Mouse (Mus musculus) hematopoietic stem cell, adult 5-6 weeks (primary cell): ENCODE data around the gene Pla2g2f. TPM values are rescaled to one million over a fixed set of nuclear protein-coding genes. Genes with fewer than 3 reads are reported as not detected.

ENCODE experiments used
- ATAC-seq, 2 experiments: fragments of 125-278 bp in 1 of 2; replicated peaks in 1 of 2; 2 replicates each; pipeline ENCODE4 v1.8.0; 2016 to 2017; ENCODE audit warnings: inconsistent platforms in 2 of 2, mild to moderate bottlenecking in 2 of 2, moderate number of reproducible peaks in 2 of 2, low read depth in 1 of 2, moderate TSS enrichment in 1 of 2; ENCODE audit not compliant: low FRiP score in 2 of 2, poor library complexity in 2 of 2, severe bottlenecking in 2 of 2, insufficient read depth in 1 of 2, low TSS enrichment in 1 of 2
- total RNA-seq: library from RNA; stranded (forward); fragments of 172-1452, 232-1000 nt; gene quantifications from 2 replicates; pipeline ENCODE4 v1.2.3, GENCODE M21; 2017

The Pla2g2f gene
- total RNA-seq, 1 experiment from 2014 or later, result not detected

DNA sequence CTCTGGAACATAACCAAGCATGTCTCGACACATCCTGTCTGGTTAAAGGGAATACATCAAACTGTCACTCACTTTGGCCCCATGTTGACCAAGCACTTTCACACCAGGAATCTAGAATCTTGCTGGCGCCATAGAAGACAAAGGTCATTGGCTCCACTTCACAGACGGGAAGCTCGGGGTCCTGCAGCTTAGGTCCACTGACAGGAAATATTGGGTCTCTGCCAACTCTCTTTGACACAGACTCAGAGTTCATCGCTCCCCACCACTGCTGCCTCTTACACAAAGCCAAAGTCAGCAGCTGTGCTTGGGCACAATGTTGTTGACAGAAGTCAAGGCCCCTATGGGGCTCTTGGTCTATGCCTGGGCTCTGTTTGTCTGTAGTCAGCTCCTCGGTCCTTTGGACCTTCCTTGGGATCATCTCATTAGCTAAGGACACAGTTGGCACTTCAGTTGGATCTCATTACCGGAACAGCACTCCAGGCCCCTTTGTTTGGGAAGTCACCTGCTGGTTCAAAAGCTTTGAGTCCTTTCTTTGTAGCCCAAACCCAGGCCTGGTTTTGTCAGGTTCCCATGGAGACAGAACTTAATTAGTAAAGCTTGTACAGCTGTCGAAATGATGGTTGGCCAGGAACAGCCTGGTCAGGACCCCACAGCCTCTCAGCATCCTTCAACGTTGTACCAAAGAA lies 28.3 kb downstream of the Pla2g2f start:
- no peak for ATAC-seq

DNA sequence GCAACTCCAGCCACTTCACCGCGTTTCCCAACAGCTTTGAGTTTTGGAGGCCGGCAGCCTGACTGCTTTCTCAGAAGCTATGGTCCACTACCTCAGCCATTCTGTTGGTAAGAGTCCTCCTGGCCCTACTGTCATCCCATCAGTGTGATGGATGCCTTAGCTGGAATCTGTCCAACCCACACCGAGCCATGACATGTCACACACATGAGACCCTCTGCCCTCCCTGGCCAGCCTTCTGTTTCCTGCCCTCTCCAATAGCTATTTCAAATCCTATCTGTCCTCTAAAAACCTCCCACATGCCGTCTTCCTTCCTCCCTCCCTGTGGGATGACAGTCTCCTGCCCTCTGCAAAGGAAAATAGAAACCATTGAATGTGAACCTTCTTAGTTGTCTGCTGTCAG lies 31.7 kb downstream of the Pla2g2f start:
- no peak for ATAC-seq

DNA sequence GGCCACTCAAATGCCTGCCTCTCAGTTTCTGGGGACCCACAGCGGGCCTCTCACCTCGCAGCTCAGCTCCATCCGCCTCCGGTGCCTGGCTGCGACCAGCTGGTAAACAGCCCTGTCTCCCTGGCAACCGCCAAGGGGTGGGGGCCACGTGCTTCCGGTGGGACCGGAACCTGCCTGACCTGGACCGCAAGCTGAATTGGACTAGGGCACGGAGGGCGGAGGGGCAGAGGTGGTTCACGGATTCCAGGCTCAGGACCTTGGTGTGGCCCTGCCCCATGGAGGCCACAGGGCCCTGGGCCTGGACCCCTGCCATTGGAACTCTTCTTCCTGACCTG lies 32.3 kb downstream of the Pla2g2f start:
- peak; percentile 52 to 54; a peak in 3 of 4 replicates for ATAC-seq

DNA sequence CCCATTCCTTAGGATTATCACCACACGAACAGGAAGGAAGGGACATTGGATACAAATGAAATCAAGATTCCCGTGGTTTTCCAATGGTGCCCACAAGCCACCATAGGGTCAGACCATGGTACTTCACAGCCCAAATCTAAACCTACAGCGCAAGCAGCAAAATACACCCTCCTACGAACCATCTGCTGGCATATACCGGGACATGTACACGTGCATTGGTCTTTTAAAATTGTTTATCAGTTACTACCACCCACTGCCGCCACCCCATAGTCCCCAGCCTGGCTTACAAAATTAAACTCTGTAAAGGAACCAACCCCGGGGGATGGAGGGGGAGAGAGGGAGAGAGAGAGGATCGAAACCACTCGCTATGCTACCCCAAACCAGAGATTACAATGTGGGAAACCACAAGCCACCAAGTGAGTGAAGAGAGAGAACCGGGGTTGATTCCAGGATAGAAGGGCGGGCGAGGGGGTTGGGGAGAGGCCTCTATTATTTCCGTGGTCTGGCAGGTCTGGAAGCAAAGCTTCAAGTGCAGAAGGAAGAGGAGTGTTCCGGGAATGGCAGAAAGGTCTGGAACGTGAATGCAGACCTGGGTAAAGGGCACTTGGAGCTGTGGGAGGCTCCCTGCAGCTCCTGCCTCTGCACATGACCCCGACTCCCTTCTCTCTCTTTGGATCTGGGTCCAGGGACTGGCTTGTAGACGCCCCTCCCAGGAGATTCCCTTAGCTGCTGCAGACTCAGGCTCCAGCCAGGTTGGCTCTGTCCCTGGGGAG lies 32.9 kb downstream of the Pla2g2f start, which contains the start of gene Pla2g2c:
Pla2g2c (plus strand) TSS at position 439 of the 773 bp plus-strand sequence.
- ATAC-seq, result peak; percentile 46 to 65; a peak in 3 of 4 replicates

DNA sequence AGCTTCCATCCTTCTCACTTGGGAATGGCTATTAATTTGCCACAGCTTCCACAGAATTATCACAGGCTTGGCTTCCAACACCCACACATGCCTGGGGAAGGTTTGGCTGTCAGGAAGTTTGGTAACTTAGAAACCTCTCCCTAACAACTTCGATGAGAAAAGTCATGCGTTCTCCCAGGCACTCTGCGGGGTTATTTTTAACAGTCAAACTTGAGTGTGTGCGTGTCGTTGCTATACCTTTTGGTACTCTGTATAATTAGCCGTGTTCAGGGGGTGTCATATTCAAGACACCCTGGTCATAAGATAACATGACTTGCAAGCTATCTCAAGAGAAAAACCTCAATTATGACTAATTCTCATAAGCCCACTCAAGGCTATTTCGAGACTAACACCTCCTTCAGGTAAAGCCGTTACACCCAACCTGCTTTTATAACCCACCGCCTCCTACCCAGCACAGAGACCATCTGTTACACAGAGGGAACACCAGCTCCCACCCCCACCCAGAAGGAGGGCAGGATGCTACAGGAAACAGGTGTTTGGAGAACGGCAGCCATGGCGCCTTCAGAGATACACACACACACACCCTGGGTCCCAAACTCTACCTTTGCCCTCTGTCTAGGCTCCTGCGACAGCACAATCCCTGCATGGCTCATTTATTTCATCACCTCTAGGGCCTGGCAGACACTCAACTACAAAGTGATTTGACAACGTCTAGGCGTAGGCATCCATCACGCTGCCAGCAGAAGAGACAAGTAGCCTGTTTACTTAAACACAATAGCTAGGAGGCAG lies 33.7 kb downstream of the Pla2g2f start:
- no peak for ATAC-seq

DNA sequence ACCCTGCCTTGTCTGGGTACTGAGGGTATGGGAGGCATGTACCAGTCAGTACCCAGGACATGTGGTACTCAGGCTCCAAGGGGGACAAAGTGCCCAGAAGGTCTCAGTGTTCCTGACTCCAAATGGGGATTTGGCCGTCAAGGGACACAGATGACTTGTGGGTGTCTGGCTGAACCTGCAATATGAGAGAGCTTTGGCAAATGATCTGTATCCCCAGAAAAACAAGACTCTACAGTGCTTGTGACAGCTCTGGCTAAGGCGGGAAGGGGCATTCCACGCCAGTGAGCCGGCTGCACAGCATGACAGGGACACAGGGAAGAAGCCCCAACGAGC lies 38.2 kb downstream of the Pla2g2f start:
- ATAC-seq, result no peak

DNA sequence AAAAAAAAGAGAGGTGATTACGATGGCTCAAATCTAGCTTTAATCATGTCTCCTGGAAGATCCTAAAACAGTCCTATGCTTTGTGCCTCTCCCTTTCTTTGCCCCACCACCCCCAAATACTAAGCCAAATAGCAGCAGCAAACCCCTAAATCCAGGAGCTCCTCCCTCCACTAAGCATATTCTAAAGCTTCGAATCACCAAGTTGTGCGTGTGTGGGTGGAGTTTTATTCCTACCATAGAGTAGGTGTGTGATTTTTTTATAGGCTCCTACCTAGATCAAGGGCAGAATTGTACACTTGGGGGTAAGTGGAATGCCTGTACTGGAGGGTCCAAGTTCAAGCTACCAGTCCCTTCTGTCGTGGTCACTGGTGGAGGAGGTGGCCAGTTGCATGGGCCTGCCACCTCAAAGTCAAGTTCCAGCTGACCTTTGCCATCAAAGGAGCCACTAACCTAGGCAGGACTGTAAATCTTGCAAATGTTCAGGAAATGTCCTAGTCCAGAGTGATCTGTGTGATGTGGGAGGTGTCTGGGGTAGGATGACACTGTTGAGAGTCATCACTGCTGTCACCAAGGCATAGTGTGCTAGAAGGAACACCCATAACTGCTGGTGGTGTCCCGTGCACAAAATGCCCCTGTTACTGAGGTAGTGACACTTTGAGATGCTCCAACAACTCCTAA lies 38.7 kb downstream of the Pla2g2f start:
- no peak for ATAC-seq

DNA sequence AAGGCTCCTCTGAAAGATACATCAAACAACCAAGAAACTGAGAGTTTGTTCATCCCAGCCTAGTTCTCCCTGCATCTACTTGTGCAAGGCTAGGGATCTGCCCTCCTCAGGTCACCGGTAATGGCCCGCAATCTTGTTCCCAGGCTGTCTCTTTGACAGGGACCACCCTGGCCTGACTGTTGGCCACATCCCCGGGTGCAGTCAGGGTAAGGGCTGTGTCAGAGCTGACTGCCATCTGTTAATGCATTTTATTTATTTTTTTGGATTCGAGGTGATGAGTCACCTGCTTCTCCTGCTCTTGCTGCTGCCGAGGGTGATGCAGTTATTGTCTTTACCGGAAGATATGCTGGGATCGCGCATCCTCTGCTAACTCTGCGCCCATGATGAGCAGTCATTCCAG lies 40.7 kb downstream of the Pla2g2f start:
- ATAC-seq, result no peak

DNA sequence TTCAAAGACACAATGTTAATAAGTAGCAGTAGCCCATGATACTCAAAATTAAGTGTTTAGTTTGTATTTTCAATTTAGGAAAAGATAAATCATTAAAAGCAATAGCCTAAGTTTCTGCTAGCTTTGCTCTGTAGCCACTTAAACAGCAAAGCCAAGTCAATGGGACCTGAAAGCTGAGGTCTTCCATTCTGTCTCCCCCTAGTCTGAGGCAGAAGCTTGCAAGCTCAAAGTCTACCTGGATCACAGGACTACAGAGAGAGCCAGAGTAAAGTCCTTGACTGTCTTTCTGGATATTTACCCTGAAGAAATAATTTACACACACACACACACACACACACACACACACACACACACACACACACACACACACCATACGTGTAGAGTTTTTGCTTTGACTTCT lies 43.2 kb downstream of the Pla2g2f start:
- no peak for ATAC-seq

DNA sequence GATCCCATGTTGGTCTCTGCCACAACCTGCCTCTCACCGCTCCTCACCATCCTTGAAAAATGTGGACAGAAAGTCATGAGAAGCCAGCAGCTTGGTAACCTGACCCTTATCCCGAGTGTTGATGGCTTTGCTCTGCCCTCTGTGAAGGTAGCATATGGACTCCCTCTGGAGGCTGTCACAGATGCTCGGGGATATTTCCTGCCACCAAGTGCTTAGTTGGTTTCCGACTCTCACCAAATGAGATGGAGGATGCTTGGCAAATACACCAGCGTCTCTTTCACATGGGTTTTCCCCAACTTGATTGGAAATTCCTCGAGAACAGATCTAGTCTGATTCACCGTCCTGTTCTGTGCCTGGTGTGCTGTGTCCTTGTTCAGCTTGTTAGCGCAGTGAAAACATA lies 44.8 kb downstream of the Pla2g2f start:
- ATAC-seq, result no peak

DNA sequence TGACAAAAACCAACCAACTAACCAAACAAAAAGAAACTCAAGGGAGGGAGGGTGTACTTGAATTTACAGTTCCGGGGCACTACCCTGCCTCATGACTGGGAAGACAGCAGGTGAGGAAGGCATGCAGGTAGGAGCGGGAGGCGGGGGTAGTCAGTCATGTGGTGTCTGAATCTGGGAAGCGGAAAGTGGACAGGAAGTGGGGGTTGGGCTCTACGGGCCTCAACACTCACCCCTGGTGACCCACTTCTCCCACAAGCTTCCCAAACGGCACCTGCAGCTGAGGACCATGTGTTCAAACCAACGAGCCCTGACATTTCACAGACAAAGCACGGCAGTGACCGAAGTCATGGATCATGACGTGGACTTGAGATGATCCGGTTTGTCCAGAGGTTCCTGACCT lies 45.3 kb downstream of the Pla2g2f start:
- no peak for ATAC-seq

DNA sequence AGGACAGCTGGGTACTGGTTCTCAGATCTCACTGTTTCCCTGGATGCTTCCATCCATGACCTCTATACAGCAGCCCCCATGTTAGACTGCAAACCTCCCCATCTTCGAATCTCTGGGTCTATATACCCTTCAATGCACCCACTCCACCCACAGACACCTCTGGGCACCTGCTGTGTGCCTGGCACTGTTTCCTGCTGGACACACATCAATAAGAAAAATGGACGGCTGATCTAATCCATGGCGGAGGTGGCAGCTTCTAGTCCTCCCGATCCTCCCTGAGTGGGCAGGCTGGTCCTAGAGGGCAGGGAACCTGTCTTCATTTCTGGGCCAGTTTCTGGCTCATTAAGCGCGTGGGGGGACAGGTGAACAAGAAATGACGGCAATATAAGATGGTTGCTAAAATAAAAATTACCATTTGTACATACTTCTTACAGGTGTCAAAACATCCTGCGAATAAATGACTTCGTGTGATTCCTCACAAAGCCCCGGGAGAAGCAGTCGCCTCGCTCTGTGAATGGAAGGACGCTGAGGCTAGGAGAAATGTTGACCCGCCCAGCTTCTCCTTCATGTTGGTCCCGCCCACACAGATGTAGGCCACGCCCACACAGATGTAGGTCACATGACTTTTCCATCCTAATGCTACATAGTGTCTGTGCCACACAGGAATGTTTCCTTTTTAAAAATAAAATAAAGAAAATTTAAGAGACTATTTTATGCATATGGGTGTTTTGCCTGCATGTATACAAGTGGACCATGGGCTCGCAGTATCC lies 46.2 kb downstream of the Pla2g2f start:
- no peak for ATAC-seq

DNA sequence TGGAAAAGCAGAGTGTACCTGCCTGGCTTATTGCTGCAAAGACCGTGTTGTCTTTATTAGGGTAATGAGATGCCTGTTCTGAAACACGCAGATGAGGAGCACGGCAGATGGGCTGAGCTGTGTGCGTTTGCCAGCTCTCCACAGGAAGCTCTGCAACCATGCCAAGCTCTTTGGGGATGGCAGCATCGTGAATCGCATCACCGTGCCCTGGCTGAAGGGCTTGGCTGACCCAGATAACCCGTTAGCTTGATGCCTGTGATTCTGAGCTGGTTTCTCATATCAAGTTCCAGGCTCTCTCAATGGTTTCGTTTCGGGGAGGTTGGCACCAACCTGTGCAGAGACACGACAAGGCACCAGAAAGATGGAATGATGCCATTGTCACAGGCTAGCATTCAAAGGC lies 46.8 kb downstream of the Pla2g2f start:
- no peak for ATAC-seq

DNA sequence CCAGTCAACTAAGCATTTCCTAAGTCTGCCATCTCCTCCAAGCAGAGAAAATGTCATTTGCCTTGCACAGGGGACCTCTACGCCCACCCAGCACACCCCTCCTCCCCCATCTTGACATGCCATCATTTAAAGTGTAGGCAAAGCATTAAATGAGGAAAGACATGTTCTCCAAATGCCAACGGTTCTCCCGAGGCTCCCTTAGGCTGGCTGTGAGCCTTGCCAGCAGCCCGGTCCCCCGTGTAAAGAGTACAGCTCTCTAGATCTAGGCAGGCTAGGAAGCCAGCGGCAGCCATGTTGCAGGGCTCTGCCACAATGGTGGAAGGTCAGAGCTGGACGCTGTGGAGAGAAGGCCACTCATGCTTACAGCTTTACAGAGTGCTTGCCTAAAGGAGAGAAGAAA lies 47.5 kb downstream of the Pla2g2f start:
- no peak for ATAC-seq

DNA sequence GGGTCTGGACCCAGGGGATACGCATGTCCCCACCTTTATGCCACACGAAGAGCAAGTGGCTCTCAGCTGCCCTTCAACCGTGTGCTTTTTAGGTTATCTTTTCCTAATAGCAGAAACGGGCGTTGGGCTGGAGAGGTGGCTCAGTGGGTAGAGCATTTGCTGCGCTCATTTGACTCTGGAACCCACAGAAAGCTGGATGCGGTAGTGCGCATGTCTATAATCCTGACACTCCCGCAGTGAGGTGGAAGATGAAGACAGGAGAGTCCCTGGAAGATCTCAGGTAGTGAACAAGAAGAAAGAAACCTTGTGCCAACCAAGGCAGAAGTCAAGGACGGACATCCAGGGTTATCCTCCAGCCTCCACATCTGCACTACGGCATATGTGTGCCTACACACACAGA lies 48.2 kb downstream of the Pla2g2f start:
- ATAC-seq, result no peak

DNA sequence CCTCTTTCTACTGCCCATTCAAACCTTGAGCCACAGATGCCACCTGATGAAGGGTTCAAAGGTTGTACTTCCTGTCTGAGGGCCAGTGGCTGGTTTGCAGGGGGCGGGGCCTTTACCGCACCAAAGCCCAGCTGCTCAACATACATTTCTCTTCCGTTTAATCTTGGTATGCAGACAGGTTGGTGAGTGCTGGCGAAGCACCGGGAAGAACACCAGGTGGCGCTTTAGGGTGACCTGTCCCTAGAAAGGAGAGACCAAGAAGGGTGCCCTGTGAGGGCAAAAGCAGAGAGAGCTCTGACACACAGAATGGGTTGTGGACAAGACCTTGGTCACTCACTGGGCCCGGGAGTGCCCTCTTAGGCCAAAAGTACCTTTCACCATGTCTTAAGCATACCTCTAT lies 48.8 kb downstream of the Pla2g2f start:
- peak in 1 of 2 experiments; percentile 62; a peak in 2 of 4 replicates for ATAC-seq

DNA sequence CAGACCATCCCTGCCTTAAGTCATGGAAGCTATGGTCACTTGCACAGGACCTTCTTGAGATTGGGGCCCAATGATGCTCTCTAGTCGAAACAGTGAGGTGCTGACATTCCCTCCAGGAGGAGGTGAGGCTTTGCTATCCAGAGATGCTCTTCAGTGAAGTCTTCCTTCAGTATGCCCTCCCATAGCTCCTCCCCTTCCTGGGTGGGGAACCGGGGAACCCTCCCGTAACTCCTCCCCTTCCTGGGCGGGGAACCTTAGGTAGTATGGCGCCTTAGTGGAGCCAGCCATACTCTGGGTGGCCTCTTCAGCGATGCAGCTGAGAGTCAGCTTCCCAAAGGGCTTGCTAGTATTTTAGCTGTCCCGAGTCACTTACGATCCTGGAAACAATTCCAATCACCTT lies 50.8 kb downstream of the Pla2g2f start:
- no peak for ATAC-seq
